Mouse (Mus musculus) testis, adult 2 months (tissue): ENCODE results near the gene Cfap97d2.

Source experiments
- CTCF ChIP-seq: fragments of 200-500 bp; IDR thresholded peaks from 2 replicates; pipeline ENCODE4 v1.5.1; 2012; ENCODE audit warnings: low read depth, mild to moderate bottlenecking, inconsistent platforms, low read length, moderate library complexity; ENCODE audit not compliant: control insufficient read depth, insufficient read depth, insufficient replicate concordance
- POLR2A ChIP-seq: fragments of 200-500 bp; IDR thresholded peaks from 2 replicates; pipeline ENCODE4 v1.6.1; 2012; ENCODE audit warnings: low read depth, mild to moderate bottlenecking, inconsistent platforms, low read length, moderate library complexity; ENCODE audit not compliant: control insufficient read depth

- TF ChIP-seq CTCF (no peak), POLR2A (no peak)
Measured at GRCm38 (mm10) chr8:13780536-13780935, 74.8 kb downstream of the Cfap97d2 start.
